Mouse (Mus musculus) neural tube, embryonic 10.5 days (tissue): ENCODE data around the gene Gjb5.

Source experiments
- DNase-seq: peaks from one replicate; pipeline ENCODE4 v3.0.0-alpha.2; 2017; ENCODE audit warnings: low spot score; ENCODE audit errors: extremely low spot score

The Gjb5 gene

DNA sequence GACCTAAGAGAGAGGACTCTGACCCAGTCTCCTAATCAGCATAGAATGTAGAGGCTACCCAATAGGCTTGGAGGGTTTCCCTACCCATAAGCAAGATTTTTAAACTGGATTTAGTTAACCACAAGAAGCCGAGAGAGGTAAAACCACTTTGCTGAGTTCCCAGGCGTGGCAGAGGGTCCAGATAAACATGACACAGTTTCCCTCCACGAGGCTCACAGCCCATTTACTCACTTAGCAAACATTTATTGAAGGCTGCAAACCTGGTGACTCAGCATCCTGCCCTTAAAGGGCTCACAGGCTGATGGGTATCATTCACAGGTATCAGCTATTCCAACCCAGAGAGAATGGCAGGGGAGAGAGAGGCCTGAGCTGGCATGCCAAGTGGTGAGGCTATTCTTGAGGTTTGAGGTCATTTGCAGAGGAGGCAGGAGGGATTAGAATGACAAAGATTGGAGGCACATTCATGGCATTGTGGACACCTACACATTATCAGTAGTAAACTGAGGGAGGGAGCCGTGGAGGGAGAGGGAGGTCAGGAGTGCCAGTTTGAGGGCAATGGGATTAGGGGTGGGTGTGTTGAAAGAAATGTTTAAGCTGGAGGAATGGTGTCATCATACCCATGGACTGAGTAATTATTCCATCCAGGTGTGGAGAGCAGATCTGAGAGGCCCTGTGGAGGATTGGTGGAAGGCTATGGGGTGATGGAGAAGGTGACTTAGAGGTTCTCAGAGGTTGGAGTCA, 8.3 kb downstream of the Gjb5 start:
- no peak for DNase-seq

DNA sequence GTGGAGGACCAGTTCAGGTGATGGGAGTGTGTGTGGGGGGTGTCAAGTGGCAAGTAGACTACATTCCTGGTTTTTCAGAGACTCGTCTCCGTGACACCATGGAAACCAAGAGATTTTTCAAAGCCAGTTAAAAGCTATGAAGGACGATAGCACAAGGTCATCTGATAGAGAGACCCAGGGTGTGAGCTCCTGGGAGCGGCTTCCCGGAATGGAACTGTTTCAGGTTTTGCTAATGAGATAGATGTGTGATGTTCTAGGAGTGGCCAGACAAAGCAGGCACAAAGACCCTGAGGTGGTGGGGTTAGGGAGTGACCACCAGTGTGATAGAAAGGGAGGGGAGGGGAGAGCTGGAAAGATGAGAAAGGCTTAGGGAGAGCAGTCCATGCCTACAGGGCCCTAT, 13.0 kb downstream of the Gjb5 start:
- DNase-seq, result no peak

- no peak for DNase-seq
These were observed 16.6 kb downstream of the Gjb5 start for GRCm38 (mm10) chr4:127341372-127341771.

DNA sequence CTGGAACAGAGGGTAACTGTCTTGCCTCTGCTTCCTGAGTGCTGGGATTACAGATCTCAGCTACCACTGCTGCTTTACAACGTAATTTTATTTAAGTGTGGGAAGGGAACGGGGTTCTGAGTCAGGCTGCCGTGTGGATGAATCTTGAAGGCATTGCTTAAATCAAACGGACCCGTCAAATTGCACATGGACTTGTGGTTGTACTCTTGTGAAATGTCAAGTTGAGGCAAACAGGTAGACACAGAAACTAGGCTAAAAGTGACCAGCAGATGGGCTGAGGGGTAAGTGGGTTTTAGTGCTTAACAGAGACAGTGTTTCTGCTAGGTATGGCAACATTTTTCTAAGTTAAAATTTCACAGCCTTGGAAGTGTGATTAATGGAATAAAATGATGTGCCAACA, 20.3 kb downstream of the Gjb5 start:
- no peak for DNase-seq

- no peak for DNase-seq
These were observed 23.0 kb downstream of the Gjb5 start for GRCm38 (mm10) chr4:127334870-127335504.

DNA sequence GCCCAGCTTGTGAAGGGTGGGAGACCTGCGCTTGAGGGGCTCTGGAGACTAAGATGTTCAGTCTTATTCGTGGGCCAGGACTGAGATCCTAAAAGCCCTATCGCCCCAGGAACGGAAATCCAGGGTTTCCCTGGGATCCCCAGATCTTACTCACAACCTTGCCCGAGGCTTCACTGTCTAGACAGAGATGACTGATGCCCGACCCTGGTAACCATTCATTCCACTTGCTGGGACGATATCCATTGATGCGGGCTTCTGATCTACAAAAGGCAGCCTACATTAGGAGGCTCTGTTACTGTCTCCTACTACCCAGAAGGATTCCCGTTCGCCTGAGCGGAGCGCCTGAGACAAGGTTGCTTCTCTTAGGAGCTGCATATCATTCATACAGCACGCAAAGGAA, 26.8 kb downstream of the Gjb5 start:
- DNase-seq, result no peak

DNA sequence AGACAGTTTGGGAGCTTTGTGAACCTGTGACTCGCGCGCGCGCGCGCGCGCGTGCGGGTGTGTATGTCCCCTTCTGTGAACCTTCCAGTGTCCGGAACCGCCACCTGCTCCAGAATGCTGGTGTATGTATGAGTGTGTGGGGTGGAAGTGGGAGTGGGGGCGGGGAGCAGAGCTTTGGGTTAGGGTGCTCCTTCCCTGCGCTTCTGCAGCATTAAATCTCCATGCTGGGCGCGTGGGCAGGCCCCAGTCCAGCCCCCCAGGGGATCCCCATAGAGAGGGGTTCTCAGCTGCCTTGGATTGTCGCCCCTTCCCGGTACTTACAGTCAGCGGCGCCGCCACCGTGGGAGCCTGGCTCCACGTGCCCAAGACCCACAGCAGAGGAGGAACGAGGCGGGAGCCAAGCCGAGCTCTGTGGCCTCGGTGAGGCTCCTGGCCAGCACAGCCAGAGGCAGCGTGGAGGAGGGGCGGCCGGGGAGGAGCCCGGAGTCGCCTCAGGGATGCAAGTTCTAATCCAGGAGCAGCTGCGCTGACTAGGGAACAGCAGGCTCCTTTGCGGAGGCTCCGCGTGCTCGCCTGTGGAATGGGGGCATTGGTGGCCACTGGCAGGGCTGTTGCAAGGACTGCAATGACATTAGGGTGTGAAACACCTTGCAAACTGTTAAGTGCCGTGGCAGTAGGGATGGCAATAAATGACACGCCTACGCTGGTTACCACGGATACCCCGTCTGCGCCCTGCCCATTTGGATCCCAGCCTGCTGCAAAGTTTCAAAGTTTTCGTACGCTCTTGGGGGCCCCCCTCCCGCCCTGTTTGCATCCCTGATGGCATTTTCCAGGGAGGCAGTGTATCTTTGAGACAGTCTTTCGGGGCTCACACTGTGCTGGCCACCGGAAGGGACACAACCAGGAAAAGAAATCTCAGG, 27.5 kb downstream of the Gjb5 start, which contains the start of gene Gjb3:
Gene Gjb3 (minus strand): TSS at position 664 of the 920 bp plus-strand sequence.
- DNase-seq, result peak; percentile 42

DNA sequence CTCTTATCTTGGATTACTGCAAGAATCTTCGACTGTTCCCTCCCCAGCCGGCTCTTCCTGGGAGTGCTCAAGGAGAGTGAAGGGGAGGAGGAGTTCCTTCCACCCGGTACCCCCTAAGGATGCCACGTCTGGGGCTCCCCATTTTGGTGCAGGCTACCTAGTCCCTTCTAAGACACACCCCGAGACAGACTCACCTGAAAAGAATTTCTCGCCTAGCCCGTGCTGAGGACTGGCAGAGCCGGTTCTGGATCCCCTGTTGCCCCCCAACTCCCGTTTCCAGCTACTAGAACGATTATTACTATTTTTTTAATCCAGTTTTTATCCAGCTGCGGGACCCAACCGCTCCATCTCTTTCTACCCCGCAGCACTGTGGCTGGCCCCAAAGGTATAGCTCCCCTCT, 28.2 kb downstream of the Gjb5 start:
- DNase-seq, result no peak

GRCm38 (mm10) chr4:127329046-127329445, 28.9 kb downstream of the Gjb5 start:
- DNase-seq, result no peak

DNA sequence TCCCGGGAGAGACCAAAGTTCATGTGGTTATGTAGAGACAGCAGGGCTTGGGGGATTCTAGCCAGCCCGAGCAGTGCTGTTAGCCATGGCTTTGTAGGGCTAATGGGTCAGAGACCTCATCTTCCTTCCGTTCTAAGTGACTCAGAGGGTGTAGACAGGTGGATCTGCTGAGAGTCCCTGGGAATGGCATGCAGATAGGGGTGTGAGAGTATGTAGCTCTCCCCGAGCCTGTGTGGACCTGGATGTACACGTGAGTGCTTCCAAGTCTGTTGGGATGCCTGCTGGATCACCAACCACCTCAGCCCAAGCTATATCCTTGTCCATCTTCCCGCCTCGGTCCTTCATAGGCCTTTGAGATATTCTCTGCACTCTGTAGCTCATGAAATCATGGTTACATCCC, 29.6 kb downstream of the Gjb5 start:
- DNase-seq, result no peak

GRCm38 (mm10) chr4:127327749-127328148, 30.2 kb downstream of the Gjb5 start:
- DNase-seq, result no peak

- no peak for DNase-seq
These were observed 30.7 kb downstream of the Gjb5 start for GRCm38 (mm10) chr4:127327258-127327657.

GRCm38 (mm10) chr4:127325276-127325675, 32.7 kb downstream of the Gjb5 start:
- no peak for DNase-seq

- DNase-seq, result peak; percentile 88
These were observed 33.2 kb downstream of the Gjb5 start for GRCm38 (mm10) chr4:127324759-127325158.

- no peak for DNase-seq
These were observed 33.7 kb downstream of the Gjb5 start for GRCm38 (mm10) chr4:127324296-127324695.

GRCm38 (mm10) chr4:127323651-127324050, 34.3 kb downstream of the Gjb5 start:
- DNase-seq, result no peak

- peak; percentile 65 for DNase-seq
These were observed 38.4 kb downstream of the Gjb5 start for GRCm38 (mm10) chr4:127319613-127320012.

- DNase-seq, result no peak
These were observed 40.8 kb downstream of the Gjb5 start for GRCm38 (mm10) chr4:127317143-127317542.

DNA sequence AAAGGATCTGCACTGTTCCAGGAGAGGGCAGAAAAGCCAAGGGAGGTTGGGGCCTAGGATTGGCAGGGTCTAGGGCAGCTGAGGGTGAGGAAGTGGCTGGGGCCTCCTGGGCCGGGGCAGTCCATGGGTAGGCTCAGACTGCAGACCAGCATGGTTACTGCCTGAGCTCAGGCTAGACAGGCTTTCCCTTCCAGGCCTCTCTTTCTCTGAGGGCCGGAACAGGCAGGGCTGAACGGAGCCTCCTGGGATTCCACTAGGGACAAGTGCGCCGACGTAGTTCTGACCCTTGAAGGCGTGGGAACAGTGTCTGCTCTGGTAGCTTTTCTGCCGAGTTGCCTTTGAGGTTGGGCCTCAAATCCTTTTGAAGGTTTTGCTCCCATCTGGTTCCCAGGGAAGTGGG, 42.2 kb downstream of the Gjb5 start:
- no peak for DNase-seq

GRCm38 (mm10) chr4:127314585-127314984, 43.4 kb downstream of the Gjb5 start:
- DNase-seq, result no peak

DNA sequence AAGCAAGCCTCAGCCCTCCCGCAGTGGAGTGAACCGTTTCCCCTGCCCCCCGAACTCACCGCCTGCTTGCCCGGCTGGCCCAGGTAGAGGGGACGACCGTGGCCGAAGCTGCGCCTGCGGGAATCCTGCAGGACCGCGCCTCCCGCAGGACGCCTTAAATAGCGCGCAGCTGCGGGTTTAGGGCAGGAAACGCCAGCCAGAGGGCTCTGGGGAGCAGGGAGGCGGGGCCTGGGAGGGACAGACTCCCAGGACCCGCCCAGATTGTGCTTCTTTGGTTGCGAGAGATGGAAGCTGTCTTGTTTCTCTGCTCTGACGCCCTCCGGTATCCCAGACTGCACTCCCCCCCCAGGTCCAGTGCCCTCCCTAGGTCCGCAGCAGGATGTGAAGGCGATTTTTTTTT, 44.1 kb downstream of the Gjb5 start, which contains the start of gene Gja4:
Gene Gja4 (minus strand): TSS at position 179 of the 400 bp plus-strand sequence.
- peak; percentile 67 for DNase-seq

DNA sequence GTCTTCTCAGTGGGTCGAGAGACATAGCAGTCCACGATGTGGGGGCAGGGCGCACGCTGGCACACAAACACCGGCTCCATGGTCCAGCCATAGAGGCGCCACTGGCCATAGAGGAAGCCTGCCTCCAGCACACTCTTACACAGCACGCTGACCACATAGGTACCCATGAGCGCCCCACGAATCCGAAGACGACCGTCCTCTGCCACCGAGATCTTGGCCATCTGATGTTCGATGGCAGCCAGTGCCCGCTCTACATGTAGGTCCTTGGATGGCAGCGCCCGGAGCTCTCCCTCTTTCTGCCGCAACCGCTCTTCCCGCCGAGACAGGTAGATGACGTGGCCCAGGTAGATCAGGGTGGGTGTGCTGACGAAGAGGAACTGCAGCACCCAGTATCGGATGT, 45.6 kb downstream of the Gjb5 start:
- DNase-seq, result no peak
